Mouse (Mus musculus) B cell, adult 2 months (primary cell): ENCODE measurements around the gene Gaa.
"Not testable (repeated sequence)": the region's sequence is repeated elsewhere in the genome, so short reads cannot be mapped to it uniquely, and the experiment has no call there.

Experiments used
- DNase-seq, 2 experiments: peaks; one replicate each; pipeline ENCODE4 v3.0.0; 2022

Gaa gene

GRCm38 (mm10) chr11:119256557-119256956 is 11.1 kb upstream of the Gaa start:
- not testable (repeated sequence) for DNase-seq

GRCm38 (mm10) chr11:119258216-119258571 is 9.5 kb upstream of the Gaa start:
- no peak for DNase-seq

GRCm38 (mm10) chr11:119258572-119259322 is 8.9 kb upstream of the Gaa start:
- DNase-seq: peak; percentile 57 to 63

GRCm38 (mm10) chr11:119259977-119260376 is 7.7 kb upstream of the Gaa start:
- no peak for DNase-seq

- no peak for DNase-seq
Observed at GRCm38 (mm10) chr11:119264413-119264812, 3.3 kb upstream of the Gaa start.

GRCm38 (mm10) chr11:119265811-119266210 is 1.9 kb upstream of the Gaa start:
- no peak for DNase-seq

GRCm38 (mm10) chr11:119267241-119267674 is 429 bp upstream of the Gaa start:
- no peak for DNase-seq

GRCm38 (mm10) chr11:119268557-119269195 is 989 bp downstream of the Gaa start:
- no peak for DNase-seq

- DNase-seq: peak in 1 of 2 experiments; percentile 33
Observed at GRCm38 (mm10) chr11:119272492-119272891, 4.8 kb downstream of the Gaa start.

GRCm38 (mm10) chr11:119273186-119273930 is 5.7 kb downstream of the Gaa start:
- peak; percentile 51 to 56 for DNase-seq

GRCm38 (mm10) chr11:119281030-119281429 is 13.3 kb downstream of the Gaa start:
- no peak for DNase-seq

GRCm38 (mm10) chr11:119285791-119286527 is 18.3 kb downstream of the Gaa start:
- no peak for DNase-seq

- no peak for DNase-seq
Observed at GRCm38 (mm10) chr11:119287207-119287992, 19.7 kb downstream of the Gaa start.

GRCm38 (mm10) chr11:119292861-119293260 is 25.2 kb downstream of the Gaa start:
- not testable (repeated sequence) for DNase-seq

- DNase-seq: peak; percentile 19 to 32
Observed at GRCm38 (mm10) chr11:119297996-119298395, 30.3 kb downstream of the Gaa start.

GRCm38 (mm10) chr11:119298917-119299316 is 31.2 kb downstream of the Gaa start:
- DNase-seq: no peak

GRCm38 (mm10) chr11:119299391-119300245 is 31.9 kb downstream of the Gaa start, which contains the start of gene Eif4a3:
Gene Eif4a3 (minus strand): TSS chr11:119300089.
- DNase-seq: peak; percentile 96 to 98

GRCm38 (mm10) chr11:119300246-119300935 is 32.7 kb downstream of the Gaa start:
- no peak for DNase-seq

GRCm38 (mm10) chr11:119300986-119301385 is 33.3 kb downstream of the Gaa start:
- no peak for DNase-seq
